Mouse (Mus musculus): ENCODE data around the gene Rassf6. TPM values are rescaled to one million over a fixed set of nuclear protein-coding genes. Genes with fewer than 3 reads are reported as not detected.
"Not testable (repeated sequence)": the region's sequence is repeated elsewhere in the genome, so short reads cannot be mapped to it uniquely, and the experiment has no call there.

Rassf6 gene
- polyA plus RNA-seq, 1 experiment from 2014 or later = 2.2 TPM

DNA sequence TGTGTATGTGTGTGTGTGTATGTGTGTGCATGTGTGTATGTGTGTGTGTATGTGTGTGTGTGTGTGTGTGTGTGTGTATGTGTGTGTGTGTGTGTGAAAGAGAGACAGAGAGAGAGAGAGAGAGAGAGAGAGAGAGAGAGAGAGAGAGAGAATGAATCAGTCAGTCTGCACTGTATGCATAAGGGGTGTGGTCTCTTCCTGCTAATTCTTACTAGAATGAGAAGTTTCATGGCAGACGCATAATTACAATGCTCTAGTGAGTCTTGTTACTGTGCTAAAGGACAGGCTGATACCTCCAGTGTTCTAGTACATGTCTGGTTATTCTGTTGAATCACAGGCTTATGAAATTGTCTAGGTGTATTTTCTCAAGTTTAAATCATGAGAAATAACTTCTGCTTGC lies 27.7 kb downstream of the Rassf6 start:
- not testable (repeated sequence) for H3K9me3 ChIP-seq (replicated peaks; ENCODE audit: control insufficient read depth, low read length, poor library complexity, severe bottlenecking); H3K4me1 ChIP-seq (ENCODE audit: control insufficient read depth, insufficient read depth, low read length); ATAC-seq; H3K9ac ChIP-seq (ENCODE audit: low read depth, low read length); H3K4me3 ChIP-seq (ENCODE audit: low read depth, low read length); H3K4me2 ChIP-seq (ENCODE audit: low read length); H3K27me3 ChIP-seq (ENCODE audit: control insufficient read depth, insufficient read depth, low read depth, low read length); H3K27ac ChIP-seq (ENCODE audit: low read length); H3K36me3 ChIP-seq (ENCODE audit: control insufficient read depth, insufficient read depth, low read length)
- WGBS = 81% methylated on average over 1 of the region's 1 CpGs

DNA sequence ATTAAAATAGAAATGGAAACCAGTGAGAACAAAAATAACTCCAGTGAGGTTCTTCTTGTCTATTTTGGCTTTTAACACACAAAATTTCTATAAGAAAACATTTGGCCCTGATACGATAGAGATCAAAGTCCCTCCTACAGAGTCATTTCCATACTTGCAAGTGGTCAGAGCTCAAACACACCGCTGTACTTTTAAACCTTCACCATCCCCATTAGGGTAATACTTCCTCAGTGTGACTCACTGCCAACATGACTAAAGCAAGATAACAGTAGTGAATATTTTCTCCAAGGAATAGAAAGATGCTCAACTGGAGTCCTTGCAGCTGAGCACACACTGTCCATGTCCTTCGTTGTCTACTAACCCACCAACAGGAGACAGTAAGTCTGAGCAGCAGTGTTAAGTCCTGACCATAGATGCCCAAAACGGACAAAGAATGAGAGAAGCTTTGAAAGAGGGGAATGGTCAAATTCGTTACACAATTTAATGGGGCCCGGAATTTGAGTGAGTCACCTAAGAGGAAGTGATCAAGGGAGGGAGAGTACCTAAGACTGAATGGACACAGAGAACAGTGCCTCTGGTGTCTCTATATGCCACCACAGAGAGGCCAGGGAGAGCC lies 28.4 kb downstream of the Rassf6 start:
- Histone ChIP-seq H3K9ac (ENCODE audit: low read depth, low read length) (no peak overlapping the region), H3K4me1 (ENCODE audit: control insufficient read depth, insufficient read depth, low read length) (no peaks in the 10 kb centered on the region), H3K27me3 (ENCODE audit: control insufficient read depth, insufficient read depth, low read depth, low read length) (no peaks in the 10 kb centered on the region), H3K36me3 (ENCODE audit: control insufficient read depth, insufficient read depth, low read length) (no peaks in the 10 kb centered on the region), H3K27ac (ENCODE audit: low read length) (no peak overlapping the region), H3K4me3 (ENCODE audit: low read depth, low read length) (no peak overlapping the region), H3K9me3 (replicated peaks; ENCODE audit: control insufficient read depth, low read length, poor library complexity, severe bottlenecking) (no peaks in the 10 kb centered on the region), H3K4me2 (ENCODE audit: low read length) (no peak overlapping the region)
- no peak for ATAC-seq
- 88% methylated on average over 6 of the region's 6 CpGs for WGBS

DNA sequence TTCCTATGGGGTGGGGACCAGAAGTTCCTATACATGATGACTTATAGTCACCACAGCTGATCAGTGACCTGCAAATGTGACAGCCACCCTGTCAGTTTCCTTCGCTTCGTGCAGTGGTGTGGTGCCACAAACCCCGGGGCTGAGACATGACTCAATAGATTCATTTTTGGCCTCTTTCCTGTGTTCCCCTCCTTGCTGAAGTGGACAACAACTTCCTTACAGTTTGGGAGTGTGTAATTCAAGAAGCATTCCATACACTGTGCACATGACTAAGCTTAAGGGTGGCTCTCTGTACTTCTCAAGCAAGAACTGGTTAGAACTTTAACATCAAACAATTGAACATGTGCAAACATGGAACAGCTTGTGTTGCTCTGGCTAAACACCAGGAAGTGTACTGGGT lies 29.1 kb downstream of the Rassf6 start:
- Histone ChIP-seq H3K27ac (ENCODE audit: low read length) (no peak overlapping the region), H3K4me3 (ENCODE audit: low read depth, low read length) (no peak overlapping the region), H3K36me3 (ENCODE audit: control insufficient read depth, insufficient read depth, low read length) (no peaks in the 10 kb centered on the region), H3K9me3 (replicated peaks; ENCODE audit: control insufficient read depth, low read length, poor library complexity, severe bottlenecking) (no peaks in the 10 kb centered on the region), H3K27me3 (ENCODE audit: control insufficient read depth, insufficient read depth, low read depth, low read length) (no peaks in the 10 kb centered on the region), H3K4me1 (ENCODE audit: control insufficient read depth, insufficient read depth, low read length) (no peaks in the 10 kb centered on the region), H3K9ac (ENCODE audit: low read depth, low read length) (no peak overlapping the region), H3K4me2 (ENCODE audit: low read length) (no peak overlapping the region)
- ATAC-seq = no peak
- 86% methylated on average over 3 of the region's 3 CpGs for WGBS

DNA sequence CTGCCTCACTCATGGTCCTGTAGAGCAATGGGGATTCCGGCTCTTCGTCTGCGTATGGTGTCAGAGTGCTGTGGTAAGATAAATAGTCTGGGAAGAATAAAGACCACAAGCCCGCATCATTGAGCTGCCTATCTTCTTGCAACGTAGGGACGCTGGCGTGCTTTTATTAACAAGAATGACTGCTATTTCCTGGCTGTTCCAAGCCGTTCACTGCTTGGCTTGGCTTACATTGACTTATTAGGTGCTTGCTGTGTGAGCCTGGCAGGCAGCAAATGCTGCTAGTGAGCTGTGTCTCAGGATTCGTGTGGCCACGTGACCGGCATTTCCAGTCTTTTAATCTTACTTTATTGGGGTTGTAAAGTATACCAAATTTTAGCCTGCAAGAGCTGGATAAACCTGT lies 31.6 kb downstream of the Rassf6 start:
- Histone ChIP-seq H3K27me3 (ENCODE audit: control insufficient read depth, insufficient read depth, low read depth, low read length) (no peaks in the 10 kb centered on the region), H3K4me1 (ENCODE audit: control insufficient read depth, insufficient read depth, low read length) (no peaks in the 10 kb centered on the region), H3K9ac (ENCODE audit: low read depth, low read length) (no peak overlapping the region), H3K36me3 (ENCODE audit: control insufficient read depth, insufficient read depth, low read length) (no peaks in the 10 kb centered on the region), H3K9me3 (replicated peaks; ENCODE audit: control insufficient read depth, low read length, poor library complexity, severe bottlenecking) (no peaks in the 10 kb centered on the region), H3K4me3 (ENCODE audit: low read depth, low read length) (no peak overlapping the region), H3K27ac (ENCODE audit: low read length) (no peak overlapping the region), H3K4me2 (ENCODE audit: low read length) (no peak overlapping the region)
- no peak for ATAC-seq
- 81% methylated on average over 11 of the region's 11 CpGs for WGBS

DNA sequence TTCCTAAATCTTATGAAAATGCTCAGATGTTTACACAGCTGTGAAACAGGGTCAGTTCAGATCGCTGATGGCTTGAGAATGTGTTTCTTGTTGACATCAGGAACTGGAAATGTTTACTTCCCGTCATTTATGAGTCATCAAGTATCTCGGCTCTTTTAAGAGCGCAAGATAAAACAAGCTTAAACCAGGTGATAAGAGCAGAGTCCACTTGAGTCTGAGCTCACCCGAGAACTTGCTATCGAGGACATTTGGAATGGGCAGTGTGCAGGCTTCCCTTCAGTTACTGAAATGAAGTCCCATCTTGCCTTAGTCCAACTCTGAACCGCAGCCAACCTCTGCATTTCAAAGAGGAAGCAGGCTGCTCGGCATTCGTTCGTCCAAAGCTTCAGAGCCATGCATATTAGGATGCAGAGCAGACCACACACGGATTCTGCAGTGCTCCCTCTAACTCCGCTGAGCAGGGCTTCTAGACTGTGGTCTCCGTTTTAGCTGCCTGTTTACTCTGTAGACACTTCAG lies 37.0 kb downstream of the Rassf6 start:
- 62% methylated on average over 13 of the region's 13 CpGs for WGBS
- H3K9me3 ChIP-seq (replicated peaks; ENCODE audit: control insufficient read depth, low read length, poor library complexity, severe bottlenecking) = no peaks in the 10 kb centered on the region
- H3K9ac ChIP-seq (ENCODE audit: low read depth, low read length) = no peak overlapping the region
- H3K4me3 ChIP-seq (ENCODE audit: low read depth, low read length) = no peak overlapping the region
- H3K36me3 ChIP-seq (ENCODE audit: control insufficient read depth, insufficient read depth, low read length) = no peaks in the 10 kb centered on the region
- no peaks in the 10 kb centered on the region for H3K4me1 ChIP-seq (ENCODE audit: control insufficient read depth, insufficient read depth, low read length)
- no peak overlapping the region for H3K4me2 ChIP-seq (ENCODE audit: low read length)
- ATAC-seq = no peak
- no peaks in the 10 kb centered on the region for H3K27me3 ChIP-seq (ENCODE audit: control insufficient read depth, insufficient read depth, low read depth, low read length)
- H3K27ac ChIP-seq (ENCODE audit: low read length) = no peak overlapping the region

DNA sequence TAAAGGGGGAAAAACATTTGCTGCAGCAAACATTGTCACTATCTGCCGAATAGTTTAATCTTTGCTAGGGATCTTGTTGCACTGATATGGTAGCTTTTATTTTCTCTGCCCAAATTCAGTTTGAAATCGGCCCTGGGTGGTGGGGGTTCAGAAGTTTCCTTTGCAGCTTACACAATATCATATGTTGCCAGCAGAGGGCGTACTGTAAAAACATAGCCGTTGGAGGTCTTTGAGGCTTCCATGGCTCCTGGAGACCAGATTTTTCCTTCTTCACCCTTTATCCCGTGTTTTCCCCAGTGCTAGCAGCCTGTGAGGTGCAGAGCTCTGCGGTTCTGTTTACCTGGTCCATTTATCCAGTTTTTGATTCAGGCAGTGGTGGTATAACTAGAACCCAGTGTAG lies 39.0 kb downstream of the Rassf6 start:
- Histone ChIP-seq H3K4me1 (ENCODE audit: control insufficient read depth, insufficient read depth, low read length) (no peaks in the 10 kb centered on the region), H3K9ac (ENCODE audit: low read depth, low read length) (no peak overlapping the region), H3K4me3 (ENCODE audit: low read depth, low read length) (no peak overlapping the region), H3K27ac (ENCODE audit: low read length) (no peak overlapping the region), H3K9me3 (replicated peaks; ENCODE audit: control insufficient read depth, low read length, poor library complexity, severe bottlenecking) (no peaks in the 10 kb centered on the region), H3K27me3 (ENCODE audit: control insufficient read depth, insufficient read depth, low read depth, low read length) (no peaks in the 10 kb centered on the region), H3K4me2 (ENCODE audit: low read length) (no peak overlapping the region), H3K36me3 (ENCODE audit: control insufficient read depth, insufficient read depth, low read length) (no peaks in the 10 kb centered on the region)
- ATAC-seq = 0 out of 2 replicates have a peak, but pooled peaks have one; percentile 45
- 18% methylated on average over 6 of the region's 6 CpGs for WGBS

DNA sequence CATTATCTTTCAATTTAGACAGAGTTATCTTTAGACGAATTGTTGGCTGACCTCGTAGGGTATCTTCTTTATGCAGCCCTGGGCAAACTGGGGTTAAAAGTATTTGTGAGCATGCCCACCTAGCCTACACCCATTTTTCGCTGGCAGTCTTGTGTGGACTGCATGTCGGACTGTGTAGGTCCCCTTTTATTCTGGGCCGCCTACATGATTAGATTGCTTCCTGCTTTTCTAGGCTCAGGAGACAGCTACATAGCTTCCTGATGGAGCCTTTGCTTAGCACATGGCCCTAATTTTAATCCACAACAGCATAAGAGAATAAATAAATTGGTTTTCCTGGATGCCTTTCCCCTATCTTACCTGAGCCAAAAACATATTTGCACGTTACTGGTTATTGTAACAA lies 44.3 kb downstream of the Rassf6 start:
- no peaks in the 10 kb centered on the region for H3K36me3 ChIP-seq (ENCODE audit: control insufficient read depth, insufficient read depth, low read length)
- no peak overlapping the region for H3K4me2 ChIP-seq (ENCODE audit: low read length)
- no peak for ATAC-seq
- H3K4me1 ChIP-seq (ENCODE audit: control insufficient read depth, insufficient read depth, low read length) = no peaks in the 10 kb centered on the region
- H3K27ac ChIP-seq (ENCODE audit: low read length) = no peak overlapping the region
- 87% methylated on average over 6 of the region's 6 CpGs for WGBS
- H3K9me3 ChIP-seq (replicated peaks; ENCODE audit: control insufficient read depth, low read length, poor library complexity, severe bottlenecking) = no peaks in the 10 kb centered on the region
- H3K27me3 ChIP-seq (ENCODE audit: control insufficient read depth, insufficient read depth, low read depth, low read length) = no peaks in the 10 kb centered on the region
- H3K4me3 ChIP-seq (ENCODE audit: low read depth, low read length) = no peak overlapping the region
- no peak overlapping the region for H3K9ac ChIP-seq (ENCODE audit: low read depth, low read length)

DNA sequence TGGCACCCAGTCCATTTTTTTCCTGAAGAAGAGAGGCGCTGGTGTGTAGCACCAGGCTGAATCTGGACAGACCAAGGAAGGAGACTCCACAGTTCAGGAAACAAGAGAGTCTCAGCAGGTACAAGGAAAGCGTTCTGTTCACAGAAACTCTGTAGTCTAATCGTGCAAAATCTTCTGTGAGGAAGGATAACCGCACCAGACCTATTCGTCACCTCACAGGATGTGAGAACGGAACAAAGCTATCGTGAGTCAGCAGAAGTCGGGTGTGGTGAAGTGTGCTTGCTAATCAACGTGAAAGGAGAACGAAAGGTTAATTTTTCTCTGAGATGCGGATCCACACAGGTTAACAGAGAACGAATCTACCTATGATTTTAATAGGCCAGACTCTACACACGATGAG lies 45.5 kb downstream of the Rassf6 start:
- H3K9me3 ChIP-seq (replicated peaks; ENCODE audit: control insufficient read depth, low read length, poor library complexity, severe bottlenecking) = no peaks in the 10 kb centered on the region
- no peaks in the 10 kb centered on the region for H3K36me3 ChIP-seq (ENCODE audit: control insufficient read depth, insufficient read depth, low read length)
- ATAC-seq = no peak
- WGBS = 90% methylated on average over 13 of the region's 13 CpGs
- no peaks in the 10 kb centered on the region for H3K4me1 ChIP-seq (ENCODE audit: control insufficient read depth, insufficient read depth, low read length)
- H3K27me3 ChIP-seq (ENCODE audit: control insufficient read depth, insufficient read depth, low read depth, low read length) = no peaks in the 10 kb centered on the region
- no peak overlapping the region for H3K27ac ChIP-seq (ENCODE audit: low read length)
- no peak overlapping the region for H3K9ac ChIP-seq (ENCODE audit: low read depth, low read length)
- no peak overlapping the region for H3K4me2 ChIP-seq (ENCODE audit: low read length)
- H3K4me3 ChIP-seq (ENCODE audit: low read depth, low read length) = no peak overlapping the region

DNA sequence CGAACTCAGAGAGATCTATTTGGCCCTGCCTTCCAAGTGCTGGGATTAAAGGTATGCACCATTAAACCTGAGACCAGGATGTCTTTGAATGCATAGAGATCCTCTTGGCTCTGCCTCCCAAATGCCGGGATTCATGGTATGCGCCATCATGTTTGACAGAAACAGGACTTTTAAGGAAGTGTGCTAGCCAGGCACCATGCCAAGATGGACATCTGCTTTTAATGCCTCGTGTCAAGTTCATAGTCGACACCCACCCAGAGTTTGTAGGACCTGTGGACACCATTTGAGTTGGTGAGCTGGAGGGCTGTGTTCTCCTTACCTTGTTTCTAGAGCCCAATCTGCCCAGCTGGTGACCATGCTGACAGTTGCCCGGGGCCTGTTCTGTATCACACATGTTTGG lies 48.5 kb downstream of the Rassf6 start:
- WGBS = 86% methylated on average over 6 of the region's 6 CpGs
- H3K27ac ChIP-seq (ENCODE audit: low read length) = no peak overlapping the region

More for the DNA sequence above, 48.5 kb downstream of the Rassf6 start:
- Histone ChIP-seq H3K27me3 (ENCODE audit: control insufficient read depth, insufficient read depth, low read depth, low read length) (no peaks in the 10 kb centered on the region), H3K4me1 (ENCODE audit: control insufficient read depth, insufficient read depth, low read length) (peaks cover 3% of the 10 kb centered on the region; the same call in 1 of the 2 replicates), H3K4me2 (ENCODE audit: low read length) (no peak overlapping the region), H3K9ac (ENCODE audit: low read depth, low read length) (no peak overlapping the region), H3K36me3 (ENCODE audit: control insufficient read depth, insufficient read depth, low read length) (no peaks in the 10 kb centered on the region), H3K9me3 (replicated peaks; ENCODE audit: control insufficient read depth, low read length, poor library complexity, severe bottlenecking) (no peaks in the 10 kb centered on the region), H3K4me3 (ENCODE audit: low read depth, low read length) (no peak overlapping the region)
- ATAC-seq = no peak
